Mouse (Mus musculus) ES-Bruce4 (cell line): ENCODE measurements around the gene Dbh.

Experiments
- EP300 ChIP-seq: IDR thresholded peaks from 2 replicates; pipeline ENCODE4 v1.6.1; 2011; ENCODE audit warnings: low read depth, low read length; ENCODE audit not compliant: insufficient read depth
- POLR2A ChIP-seq: IDR thresholded peaks from one replicate; pipeline ENCODE4 v1.8.1; 2011; ENCODE audit warnings: low read length; ENCODE audit not compliant: insufficient read depth

GRCm38 (mm10) chr2:27183734-27184133, 18.7 kb downstream of the Dbh start:
- TF ChIP-seq EP300 = no peak
- TF ChIP-seq POLR2A = no peak
